Mouse (Mus musculus) lung, adult 2 months (tissue): Measurements from ENCODE around the gene Snx30. TPM values are rescaled to one million over a fixed set of nuclear protein-coding genes. Genes with fewer than 3 reads are reported as not detected.
A peak's percentile ranks its signal among the peaks of the same experiment; 100 is the strongest.

Source experiments
- DNase-seq: peaks from one replicate; pipeline ENCODE4 v3.0.0; 2022
- H3K4me1 ChIP-seq: fragments of 200-500 bp; 2 replicates; pipeline ENCODE4 v1.6.1; 2011; ENCODE audit warnings: low read length; ENCODE audit not compliant: control insufficient read depth, insufficient read depth
- H3K4me3 ChIP-seq: fragments of 200-500 bp; replicated peaks from 2 replicates; pipeline ENCODE3; 2011; ENCODE audit warnings: low read depth, mild to moderate bottlenecking, control low read depth, low read length; ENCODE audit errors: extremely low read depth
- CTCF ChIP-seq: fragments of 200-500 bp; IDR thresholded peaks from 2 replicates; pipeline ENCODE4 v1.5.1; 2011; ENCODE audit warnings: mild to moderate bottlenecking, low read length, control low read depth; ENCODE audit not compliant: insufficient read depth
- POLR2A ChIP-seq: fragments of 200-500 bp; IDR thresholded peaks from 2 replicates; pipeline ENCODE4 v1.6.1; 2011; ENCODE audit warnings: low read depth, mild to moderate bottlenecking, control low read depth, low read length, borderline replicate concordance; ENCODE audit errors: extremely low read depth
- WGBS: fragments of 180-500 bp; shearing (Covaris S2); methylation state at CpG from one replicate; pipeline ENCODE4 v1.1.7; 2018; 5-methylcytosine and 5-hydroxymethylcytosine counted together
- polyA plus RNA-seq: library from polyadenylated mRNA; depleted of rRNA; stranded (reverse); fragments of >200 nt; gene quantifications from 2 replicates; pipeline ENCODE4 v1.2.3, GENCODE M21; 2012

Snx30 gene
- polyA plus RNA-seq, 1 experiment = 7.0 TPM

DNA sequence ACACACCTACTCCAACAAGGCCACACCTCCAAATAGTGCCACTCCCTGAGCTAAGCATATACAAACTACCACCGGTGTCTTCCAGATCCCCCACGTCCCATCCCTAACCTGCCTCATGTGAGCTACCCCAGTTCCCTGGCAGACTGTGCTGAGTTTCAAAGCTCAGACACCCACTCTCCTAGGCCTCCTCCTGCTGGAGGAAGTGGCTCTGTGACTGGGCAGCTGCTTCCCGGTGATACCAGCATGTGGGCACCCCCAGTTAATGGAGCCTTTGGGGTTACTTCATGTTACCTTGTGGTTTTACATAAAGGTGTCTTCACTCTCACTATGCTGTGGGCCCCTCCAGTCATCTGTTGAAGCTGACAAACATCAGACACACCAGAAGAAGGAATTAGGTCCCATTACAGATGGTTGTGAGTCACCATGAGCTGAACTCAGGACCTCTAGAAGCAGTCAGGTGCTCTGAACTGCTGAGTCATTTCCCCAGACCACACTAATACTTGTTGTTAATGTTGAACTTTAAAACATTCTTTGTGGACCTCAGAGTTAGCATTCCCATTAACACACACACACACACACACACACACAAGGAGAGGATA, 89.4 kb downstream of the Snx30 start:
- DNase-seq = no peak
- 90% methylated on average over 3 of the region's 3 CpGs for WGBS
- Histone ChIP-seq H3K4me1 (peaks cover 3% of the 10 kb centered on the region), H3K4me3 (no peak overlapping the region)
- TF ChIP-seq POLR2A = no peak
- TF ChIP-seq CTCF = no peak

DNA sequence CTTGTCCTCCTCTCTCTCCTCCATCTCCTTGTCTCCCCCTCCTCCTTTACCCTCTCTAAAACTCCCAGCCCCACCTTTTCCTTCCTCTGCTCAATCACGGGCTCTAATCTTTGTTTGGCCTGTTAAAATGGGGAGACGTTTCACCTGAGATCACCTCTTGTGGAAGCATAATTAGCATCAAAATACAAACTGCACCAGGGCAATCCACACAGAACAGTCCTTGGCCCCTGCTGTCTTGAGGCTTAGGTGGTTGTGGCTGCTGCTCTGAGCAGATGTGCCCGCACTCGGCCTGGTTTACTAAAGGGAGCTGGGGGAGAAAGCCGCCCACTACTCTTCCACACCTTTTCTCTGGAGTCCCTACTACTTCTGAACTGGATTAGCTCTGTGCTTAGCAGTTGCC, 90.4 kb downstream of the Snx30 start:
- DNase-seq = no peak
- Histone ChIP-seq H3K4me1 (peaks cover 3% of the 10 kb centered on the region), H3K4me3 (no peak overlapping the region)
- TF ChIP-seq CTCF = no peak
- TF ChIP-seq POLR2A = no peak
- WGBS = 70% methylated on average over 5 of the region's 5 CpGs

DNA sequence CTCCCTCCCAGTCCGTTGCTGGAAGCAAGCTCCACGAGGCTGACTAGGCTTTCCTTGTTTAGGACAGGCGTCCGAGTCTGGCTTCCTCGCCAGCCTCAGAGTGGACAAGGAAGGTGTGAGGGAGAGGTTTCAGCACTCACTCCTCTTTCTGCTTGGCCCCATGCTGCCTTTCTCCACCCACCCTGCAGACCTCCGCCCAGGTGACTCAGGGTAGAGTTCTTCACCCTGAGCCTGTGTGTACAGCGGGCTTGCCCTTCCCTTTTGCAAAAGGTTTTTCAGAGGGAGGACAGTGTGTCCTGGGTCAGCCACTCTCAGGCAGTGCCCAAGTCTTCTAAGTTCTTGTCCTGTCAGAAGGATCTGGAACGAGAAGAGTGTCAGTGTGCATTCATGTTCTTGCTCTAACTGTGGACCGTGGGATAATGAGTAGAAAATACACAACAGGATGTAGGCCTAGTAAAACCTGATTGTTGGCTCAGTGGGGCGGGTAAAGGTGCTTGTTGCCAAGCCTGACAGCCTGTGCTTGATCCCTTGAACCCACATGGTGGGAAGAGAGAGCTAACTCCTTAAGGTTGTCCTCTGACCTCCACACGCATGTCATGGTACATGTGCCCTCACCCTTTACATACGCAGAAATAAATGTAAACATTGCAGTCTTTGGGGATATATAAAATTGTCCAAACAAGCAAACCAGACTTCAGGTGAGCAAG, 92.3 kb downstream of the Snx30 start:
- WGBS = 55% methylated on average over 12 of the region's 12 CpGs
- H3K4me3 ChIP-seq = no peak overlapping the region
- no peak for DNase-seq
- peaks cover 3% of the 10 kb centered on the region for H3K4me1 ChIP-seq
- TF ChIP-seq CTCF (no peak), POLR2A (no peak)

DNA sequence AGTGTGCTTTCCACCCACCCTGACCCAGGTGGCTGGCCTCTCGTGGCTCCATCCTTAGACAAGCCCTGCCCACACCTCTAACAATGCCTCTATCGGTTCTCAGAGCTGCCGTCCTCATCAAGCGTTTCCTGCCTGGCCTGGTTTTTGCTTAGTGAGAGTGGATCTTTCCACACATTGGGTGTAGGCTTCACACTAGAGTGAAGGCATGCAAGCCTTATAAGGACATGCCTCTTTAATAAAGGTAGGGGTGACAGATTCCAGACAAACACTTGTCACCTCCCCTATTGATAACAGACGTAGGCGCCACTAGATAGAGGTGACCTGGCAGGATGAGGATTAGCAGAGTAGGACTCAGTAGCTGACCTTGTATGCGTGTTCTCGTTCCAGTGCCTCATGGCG, 92.9 kb downstream of the Snx30 start:
- TF ChIP-seq CTCF (no peak), POLR2A (no peak)
- DNase-seq = no peak
- peaks cover 3% of the 10 kb centered on the region for H3K4me1 ChIP-seq
- WGBS = 65% methylated on average over 9 of the region's 9 CpGs
- no peak overlapping the region for H3K4me3 ChIP-seq

DNA sequence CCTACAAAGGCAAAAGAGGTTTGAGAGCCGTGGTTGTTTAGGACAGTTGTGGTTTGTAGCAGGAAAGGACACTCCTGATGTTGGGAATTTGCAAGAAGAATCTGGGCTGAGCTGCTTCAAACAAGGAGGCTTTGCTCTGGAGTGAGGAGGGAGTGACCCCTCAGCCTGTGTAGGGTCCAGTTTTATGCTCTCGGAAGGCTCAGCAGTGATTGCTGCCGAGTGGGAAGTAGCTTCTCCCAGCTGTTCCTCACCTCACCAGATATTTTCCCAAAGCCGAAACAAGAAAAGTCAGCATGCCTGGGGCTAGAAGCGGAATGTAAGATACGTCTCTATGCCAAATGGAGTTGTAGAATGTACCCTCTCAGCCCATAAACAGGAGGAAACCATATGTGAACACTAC, 96.2 kb downstream of the Snx30 start:
- DNase-seq = no peak
- TF ChIP-seq CTCF (no peak), POLR2A (no peak)
- Histone ChIP-seq H3K4me3 (no peak overlapping the region), H3K4me1 (peaks cover 3% of the 10 kb centered on the region)
- WGBS = 76% methylated on average over 6 of the region's 6 CpGs

DNA sequence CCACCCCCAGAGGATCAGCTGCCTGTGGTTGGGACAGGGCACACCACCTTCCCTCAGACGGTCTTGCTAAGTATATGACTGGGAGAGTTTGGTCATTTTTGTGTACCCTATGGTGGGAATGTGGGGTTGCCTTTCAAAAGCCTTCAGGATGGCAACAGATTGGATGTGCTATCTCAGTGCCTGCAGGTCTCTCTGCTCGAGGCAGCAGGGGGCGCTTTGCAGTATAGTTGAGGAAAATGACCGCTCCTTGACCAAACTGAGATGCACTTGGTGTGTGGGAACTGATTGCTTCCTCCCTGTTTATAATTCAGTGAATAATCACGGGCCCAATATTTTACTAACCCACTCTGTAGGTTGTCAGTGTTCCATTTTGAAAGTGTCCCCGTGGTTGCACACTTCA, 96.9 kb downstream of the Snx30 start:
- no peak for DNase-seq
- Histone ChIP-seq H3K4me1 (peaks cover 3% of the 10 kb centered on the region), H3K4me3 (no peak overlapping the region)
- WGBS = 71% methylated on average over 6 of the region's 6 CpGs
- TF ChIP-seq CTCF = peak; percentile 18; the same call in 1 of the 2 replicates
- no peak for TF ChIP-seq POLR2A

DNA sequence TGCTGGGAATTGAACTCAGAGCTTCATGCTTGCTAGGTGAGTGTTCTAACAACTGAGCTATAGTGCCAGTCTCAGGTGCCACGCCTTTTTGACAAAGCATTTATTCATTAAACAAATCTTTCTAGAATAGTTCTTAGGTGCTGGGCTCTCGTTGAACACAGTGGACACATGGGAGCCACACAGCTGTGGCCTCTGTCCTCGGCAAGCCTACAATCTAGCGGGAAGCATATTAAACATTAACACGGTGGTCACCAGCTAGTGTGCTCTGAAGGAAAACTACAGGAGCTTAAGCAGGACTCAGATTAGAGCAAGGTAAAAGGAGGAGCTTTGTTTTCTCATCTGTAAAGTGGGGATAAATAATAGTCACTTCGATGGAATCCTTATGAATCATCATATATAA, 101.5 kb downstream of the Snx30 start:
- TF ChIP-seq CTCF (no peak), POLR2A (no peak)
- no peak for DNase-seq
- Histone ChIP-seq H3K4me3 (no peak overlapping the region), H3K4me1 (peaks cover 2% of the 10 kb centered on the region; the same call in 1 of the 2 replicates)
- 81% methylated on average over 6 of the region's 6 CpGs for WGBS

DNA sequence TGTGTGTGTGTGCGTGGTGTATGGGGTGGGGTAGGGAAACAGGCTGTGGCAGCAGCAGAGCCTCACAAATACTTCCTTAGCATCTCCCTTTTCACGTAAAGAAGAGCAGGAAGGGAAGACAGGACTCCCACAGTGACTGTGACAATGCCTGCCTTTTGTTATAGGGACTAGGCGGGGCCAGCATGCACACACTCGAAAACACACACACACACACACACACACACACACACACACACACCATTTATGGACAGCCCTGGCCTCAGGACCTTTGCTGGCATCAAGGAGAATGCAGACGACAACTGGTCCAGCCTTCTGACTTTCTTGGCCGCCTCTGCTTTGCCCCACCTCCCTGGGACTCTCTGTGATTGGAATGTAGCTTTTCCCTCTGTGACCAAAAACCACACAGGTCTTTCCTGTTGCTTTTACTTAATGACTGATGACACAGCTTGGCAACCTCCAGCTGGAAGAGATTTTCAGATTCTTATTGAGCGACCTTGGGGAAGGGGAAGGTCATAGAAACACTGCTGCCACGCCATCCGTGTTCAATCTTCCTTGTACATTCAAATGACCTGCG, 102.1 kb downstream of the Snx30 start:
- Histone ChIP-seq H3K4me1 (peaks cover 2% of the 10 kb centered on the region; the same call in 1 of the 2 replicates), H3K4me3 (no peak overlapping the region)
- no peak for DNase-seq
- TF ChIP-seq CTCF (no peak), POLR2A (no peak)
- 44% methylated on average over 10 of the region's 10 CpGs for WGBS

DNA sequence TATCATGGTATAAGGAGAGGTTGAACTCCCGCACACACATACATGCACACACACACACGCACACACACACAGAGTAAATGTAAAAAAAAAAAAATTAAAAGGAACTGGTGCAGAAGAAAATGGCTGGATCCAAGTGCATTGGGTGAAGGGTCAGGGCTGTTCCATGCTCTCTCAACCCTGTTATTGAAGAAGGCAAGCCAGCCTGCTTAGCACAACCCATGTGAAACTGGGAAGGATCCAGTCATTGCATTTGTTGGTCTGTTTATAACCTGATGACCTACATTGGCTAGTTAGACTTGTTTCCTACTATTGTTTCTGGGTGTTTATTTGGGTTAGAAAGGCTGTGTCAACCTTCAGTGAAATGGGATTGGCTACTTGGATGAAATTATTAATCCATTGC, 103.1 kb downstream of the Snx30 start:
- WGBS = 97% methylated on average over 2 of the region's 2 CpGs
- H3K4me3 ChIP-seq = no peak overlapping the region
- peaks cover 2% of the 10 kb centered on the region; the same call in 1 of the 2 replicates for H3K4me1 ChIP-seq
- TF ChIP-seq POLR2A = no peak
- no peak for TF ChIP-seq CTCF
- no peak for DNase-seq
